Mouse (Mus musculus) liver, adult 2 months (tissue): Measurements from ENCODE around the gene Usp6nl.

Experiments used
- CTCF ChIP-seq: fragments of 200-500 bp; IDR thresholded peaks from 2 replicates; pipeline ENCODE4 v1.5.1; 2011; ENCODE audit warnings: low read depth, low read length, control low read depth
- POLR2A ChIP-seq: fragments of 200-500 bp; IDR thresholded peaks from 2 replicates; pipeline ENCODE4 v1.6.1; 2011; ENCODE audit warnings: low read length, control low read depth; ENCODE audit not compliant: insufficient read depth; ENCODE audit errors: extremely low read depth

GRCm38 (mm10) chr2:6449656-6450055, 127.2 kb downstream of the Usp6nl start:
- no peak for TF ChIP-seq POLR2A
- no peak for TF ChIP-seq CTCF
